Mouse (Mus musculus): Measurements from ENCODE around the gene Vapa. TPM values are rescaled to one million over a fixed set of nuclear protein-coding genes. Genes with fewer than 3 reads are reported as not detected.
A peak's percentile ranks its signal among the peaks of the same experiment; 100 is the strongest.

Vapa gene
- polyA plus RNA-seq (2012; rRNA removed) = 53.0 and 57.7 TPM in 2 replicates
- 192 and 196 TPM in 2 replicates for polyA plus RNA-seq (2014; fragmentation: Nextera tagmentation; extraction: Ambion mirVana)

GRCm38 (mm10) chr17:65613463-65614412 is at the start of gene Vapa:
Gene Vapa (minus strand): TSS chr17:65613555.
- H3K4me1 ChIP-seq (ENCODE audit: control insufficient read depth, insufficient read depth, low read length) = peaks cover 24% of the 10 kb centered on the region
- H3K27ac ChIP-seq (replicated peaks; ENCODE audit: low read depth, low read length) = peak within 1 kb of the TSS; percentile 99
- peak within 1 kb of the TSS; percentile 71 for H3K4me2 ChIP-seq (replicated peaks; ENCODE audit: low read depth, low read length, severe bottlenecking)
- H3K27me3 ChIP-seq (ENCODE audit: control insufficient read depth, insufficient read depth, low read length) = no peaks in the 10 kb centered on the region
- H3K9me3 ChIP-seq (ENCODE audit: control insufficient read depth, low read length) = no peaks in the 10 kb centered on the region
- 3% methylated on average over 72 of the region's 85 CpGs for WGBS
- peak; percentile 74; the same call in 1 of the 2 replicates for TF ChIP-seq POLR2A (IDR thresholded peaks at IDR 0.05; ENCODE audit: borderline replicate concordance, extremely low read depth, insufficient read depth, insufficient read length)
- peak within 1 kb of the TSS; percentile 96 for H3K4me3 ChIP-seq (replicated peaks; ENCODE audit: low read length)
- DNase-seq (ENCODE audit: low spot score) (peak; percentile 96), ATAC-seq (ENCODE audit: low FRiP score, low read depth) (peak; percentile 92)
- H3K36me3 ChIP-seq (ENCODE audit: control insufficient read depth, insufficient read depth, low read length) = no peaks in the 10 kb centered on the region
- H3K9ac ChIP-seq (ENCODE audit: low read depth, low read length, severe bottlenecking) = peak within 1 kb of the TSS; percentile 96

GRCm38 (mm10) chr17:65662662-65663061 is 49.3 kb upstream of the Vapa start:
- Histone ChIP-seq H3K4me2 (replicated peaks; ENCODE audit: low read depth, low read length, severe bottlenecking) (no peak overlapping the region), H3K4me3 (replicated peaks; ENCODE audit: low read length) (no peak overlapping the region), H3K27ac (replicated peaks; ENCODE audit: low read depth, low read length) (no peak overlapping the region), H3K9me3 (ENCODE audit: control insufficient read depth, low read length) (no peaks in the 10 kb centered on the region), H3K27me3 (ENCODE audit: control insufficient read depth, insufficient read depth, low read length) (no peaks in the 10 kb centered on the region), H3K4me1 (ENCODE audit: control insufficient read depth, insufficient read depth, low read length) (no peaks in the 10 kb centered on the region), H3K9ac (ENCODE audit: low read depth, low read length, severe bottlenecking) (no peak overlapping the region), H3K36me3 (ENCODE audit: control insufficient read depth, insufficient read depth, low read length) (no peaks in the 10 kb centered on the region; the same call in 1 of the 2 replicates)
- ATAC-seq (ENCODE audit: low FRiP score, low read depth) = no peak
- no peak for TF ChIP-seq POLR2A (IDR thresholded peaks at IDR 0.05; ENCODE audit: borderline replicate concordance, extremely low read depth, insufficient read depth, insufficient read length)
- 82% methylated on average over 3 of the region's 3 CpGs for WGBS
- DNase-seq (ENCODE audit: low spot score) = no peak

- H3K4me2 ChIP-seq (replicated peaks; ENCODE audit: low read depth, low read length, severe bottlenecking) = no peak overlapping the region
- 69% methylated on average over 2 of the region's 2 CpGs for WGBS
- no peaks in the 10 kb centered on the region for H3K27me3 ChIP-seq (ENCODE audit: control insufficient read depth, insufficient read depth, low read length)
- no peak for TF ChIP-seq POLR2A (IDR thresholded peaks at IDR 0.05; ENCODE audit: borderline replicate concordance, extremely low read depth, insufficient read depth, insufficient read length)
- no peaks in the 10 kb centered on the region for H3K36me3 ChIP-seq (ENCODE audit: control insufficient read depth, insufficient read depth, low read length)
- no peak overlapping the region for H3K4me3 ChIP-seq (replicated peaks; ENCODE audit: low read length)
- no peak for ATAC-seq (ENCODE audit: low FRiP score, low read depth)
- H3K9ac ChIP-seq (ENCODE audit: low read depth, low read length, severe bottlenecking) = no peak overlapping the region
- H3K27ac ChIP-seq (replicated peaks; ENCODE audit: low read depth, low read length) = no peak overlapping the region
- H3K9me3 ChIP-seq (ENCODE audit: control insufficient read depth, low read length) = no peaks in the 10 kb centered on the region
- no peaks in the 10 kb centered on the region for H3K4me1 ChIP-seq (ENCODE audit: control insufficient read depth, insufficient read depth, low read length)
- DNase-seq (ENCODE audit: low spot score) = no peak
Observed at GRCm38 (mm10) chr17:65658416-65658815, 45.1 kb upstream of the Vapa start.

GRCm38 (mm10) chr17:65657958-65658357 is 44.6 kb upstream of the Vapa start:
- ATAC-seq (ENCODE audit: low FRiP score, low read depth) = no peak
- WGBS = 92% methylated on average over 9 of the region's 9 CpGs
- no peaks in the 10 kb centered on the region for H3K4me1 ChIP-seq (ENCODE audit: control insufficient read depth, insufficient read depth, low read length)

GRCm38 (mm10) chr17:65656731-65657130 is 43.4 kb upstream of the Vapa start:
- H3K9me3 ChIP-seq (ENCODE audit: control insufficient read depth, low read length) = no peaks in the 10 kb centered on the region
- H3K27ac ChIP-seq (replicated peaks; ENCODE audit: low read depth, low read length) = no peak overlapping the region
- no peaks in the 10 kb centered on the region for H3K36me3 ChIP-seq (ENCODE audit: control insufficient read depth, insufficient read depth, low read length)
- 93% methylated on average over 6 of the region's 6 CpGs for WGBS
- no peaks in the 10 kb centered on the region for H3K4me1 ChIP-seq (ENCODE audit: control insufficient read depth, insufficient read depth, low read length)
- H3K4me2 ChIP-seq (replicated peaks; ENCODE audit: low read depth, low read length, severe bottlenecking) = no peak overlapping the region
- DNase-seq (ENCODE audit: low spot score) = no peak
- no peak overlapping the region for H3K4me3 ChIP-seq (replicated peaks; ENCODE audit: low read length)
- ATAC-seq (ENCODE audit: low FRiP score, low read depth) = no peak
- no peak for TF ChIP-seq POLR2A (IDR thresholded peaks at IDR 0.05; ENCODE audit: borderline replicate concordance, extremely low read depth, insufficient read depth, insufficient read length)
- H3K27me3 ChIP-seq (ENCODE audit: control insufficient read depth, insufficient read depth, low read length) = no peaks in the 10 kb centered on the region
- H3K9ac ChIP-seq (ENCODE audit: low read depth, low read length, severe bottlenecking) = no peak overlapping the region

More at GRCm38 (mm10) chr17:65657958-65658357, 44.6 kb upstream of the Vapa start:
- Histone ChIP-seq H3K4me2 (replicated peaks; ENCODE audit: low read depth, low read length, severe bottlenecking) (no peak overlapping the region), H3K27ac (replicated peaks; ENCODE audit: low read depth, low read length) (no peak overlapping the region), H3K9ac (ENCODE audit: low read depth, low read length, severe bottlenecking) (no peak overlapping the region), H3K4me3 (replicated peaks; ENCODE audit: low read length) (no peak overlapping the region), H3K27me3 (ENCODE audit: control insufficient read depth, insufficient read depth, low read length) (no peaks in the 10 kb centered on the region), H3K9me3 (ENCODE audit: control insufficient read depth, low read length) (no peaks in the 10 kb centered on the region), H3K36me3 (ENCODE audit: control insufficient read depth, insufficient read depth, low read length) (no peaks in the 10 kb centered on the region)
- no peak for DNase-seq (ENCODE audit: low spot score)
- no peak for TF ChIP-seq POLR2A (IDR thresholded peaks at IDR 0.05; ENCODE audit: borderline replicate concordance, extremely low read depth, insufficient read depth, insufficient read length)
